17 mouse cellular contexts compared by ENCODE assay signal in genomic region chr15:77035643-77036042, GRCm38 (mm10). TPM values are rescaled to one million over a fixed set of nuclear protein-coding genes. Genes with fewer than 3 reads are reported as not detected.
DNase-seq lines count a peak whose midpoint lies in the region; ATAC-seq and TF ChIP-seq lines count a peak whose summit lies in the region.
"Had no signal": no experiment of that assay in that cellular context is flagged by ENCODE, and none has a peak within 500 bp of the region (broad histone marks: within the 10 kb centered on the region; RNA-seq: fewer than 3 reads in every experiment).

No protein-coding gene starts in this region.

- no peak for TF ChIP-seq POLR2A in embryonic fibroblast, embryonic 13.5 days (IDR thresholded peaks at IDR 0.05; ENCODE audit: low read depth, low read length)

- H3K4me1 ChIP-seq in heart, embryonic 12.5 days (replicated peaks), result peaks cover 69% of the 10 kb centered on the region
- H3K4me1 ChIP-seq in lung, embryonic 14.5 days (ENCODE audit: insufficient read depth), result peaks cover 16% of the 10 kb centered on the region
- peaks cover 12% of the 10 kb centered on the region for H3K4me1 ChIP-seq in embryonic fibroblast, embryonic 13.5 days (ENCODE audit: control insufficient read depth, insufficient read depth, low read length)
- H3K4me1 ChIP-seq in stomach, embryonic 15.5 days, result peaks cover 25% of the 10 kb centered on the region
- H3K4me1 ChIP-seq in forebrain, embryonic 15.5 days, result 0 out of 2 replicates have a peak, but pooled peaks cover 11% of the 10 kb centered on the region

- no peak for ATAC-seq in heart, embryonic 12.5 days (ENCODE audit: insufficient number of reproducible peaks, low FRiP score)
- ATAC-seq in lung, embryonic 14.5 days (ENCODE audit: insufficient read depth), result no peak
- ATAC-seq in stomach, embryonic 15.5 days (ENCODE audit: insufficient read depth, low FRiP score, low read depth), result no peak
- no peak for ATAC-seq in forebrain, embryonic 15.5 days (replicated peaks)
- ATAC-seq: forebrain, postnatal 0 days; Patski had no signal

- no peaks in the 10 kb centered on the region for H3K36me3 ChIP-seq in heart, embryonic 12.5 days
- H3K36me3 ChIP-seq in lung, embryonic 14.5 days (ENCODE audit: insufficient read depth), result no peaks in the 10 kb centered on the region
- no peaks in the 10 kb centered on the region for H3K36me3 ChIP-seq in stomach, embryonic 15.5 days
- H3K36me3 ChIP-seq in forebrain, embryonic 15.5 days, result no peaks in the 10 kb centered on the region

- peak overlapping the region; percentile 100 for H3K27ac ChIP-seq in heart, embryonic 12.5 days (ENCODE audit: poor library complexity, severe bottlenecking)
- peak overlapping the region; percentile 99 for H3K27ac ChIP-seq in lung, embryonic 14.5 days (ENCODE audit: low read depth)
- H3K27ac ChIP-seq in embryonic fibroblast, embryonic 13.5 days (ENCODE audit: insufficient read depth, low read length), result peak overlapping the region; percentile 100
- H3K27ac ChIP-seq in stomach, embryonic 15.5 days, result peak overlapping the region; percentile 96
- H3K27ac ChIP-seq in forebrain, embryonic 15.5 days (replicated peaks), result no peak overlapping the region
- H3K27ac ChIP-seq in layer of hippocampus, adult 2 months, result no peak overlapping the region

- no peak overlapping the region for H3K4me3 ChIP-seq in heart, embryonic 12.5 days
- no peak overlapping the region for H3K4me3 ChIP-seq in lung, embryonic 14.5 days (ENCODE audit: low read depth, low read length)
- no peak overlapping the region for H3K4me3 ChIP-seq in embryonic fibroblast, embryonic 13.5 days (ENCODE audit: insufficient read depth, low read length)
- no peak overlapping the region for H3K4me3 ChIP-seq in stomach, embryonic 15.5 days (replicated peaks)
- no peak overlapping the region for H3K4me3 ChIP-seq in forebrain, embryonic 15.5 days
- no peak overlapping the region for H3K4me3 ChIP-seq in layer of hippocampus, adult 2 months

- 77% methylated on average over 3 of the region's 3 CpGs for WGBS in heart, embryonic 12.5 days
- WGBS in lung, embryonic 14.5 days, result 73% methylated on average over 3 of the region's 3 CpGs
- WGBS in stomach, embryonic 15.5 days, result 71% methylated on average over 3 of the region's 3 CpGs
- WGBS in forebrain, embryonic 15.5 days, result 84% methylated on average over 3 of the region's 3 CpGs

- no peaks in the 10 kb centered on the region for H3K27me3 ChIP-seq in heart, embryonic 12.5 days (replicated peaks)
- H3K27me3 ChIP-seq in lung, embryonic 14.5 days (ENCODE audit: insufficient read depth, low read length), result no peaks in the 10 kb centered on the region
- H3K27me3 ChIP-seq in stomach, embryonic 15.5 days (replicated peaks), result no peaks in the 10 kb centered on the region
- no peaks in the 10 kb centered on the region for H3K27me3 ChIP-seq in forebrain, embryonic 15.5 days
- H3K27me3 ChIP-seq: Patski had no signal

- TF ChIP-seq CTCF in lung, embryonic 14.5 days (IDR thresholded peaks at IDR 0.05; ENCODE audit: low read depth), result no peak
- TF ChIP-seq CTCF in embryonic fibroblast, embryonic 13.5 days (IDR thresholded peaks at IDR 0.05; ENCODE audit: borderline replicate concordance, insufficient read depth, low read length), result no peak
- TF ChIP-seq CTCF in layer of hippocampus, adult 2 months (conservative IDR thresholded peaks at IDR 0.05), result no peak

- H3K9me3 ChIP-seq in heart, embryonic 12.5 days (replicated peaks), result no peaks in the 10 kb centered on the region; the same call in 1 of the 2 replicates
- H3K9me3 ChIP-seq in lung, embryonic 14.5 days (ENCODE audit: low read depth, low read length), result no peaks in the 10 kb centered on the region
- H3K9me3 ChIP-seq in stomach, embryonic 15.5 days, result no peaks in the 10 kb centered on the region
- H3K9me3 ChIP-seq in forebrain, embryonic 15.5 days, result no peaks in the 10 kb centered on the region

- no peak overlapping the region for H3K4me2 ChIP-seq in heart, embryonic 12.5 days
- no peak overlapping the region for H3K4me2 ChIP-seq in lung, embryonic 14.5 days
- H3K4me2 ChIP-seq in stomach, embryonic 15.5 days, result no peak overlapping the region
- no peak overlapping the region for H3K4me2 ChIP-seq in forebrain, embryonic 15.5 days (replicated peaks)

- no peak for DNase-seq in heart, adult 9 months (ENCODE audit: low spot score in 2 of 2)
- DNase-seq in lung, embryonic 14.5 days, result no peak
- DNase-seq in lung, postnatal 10 days, result no peak
- DNase-seq in layer of hippocampus, adult 2 months (ENCODE audit: low spot score in 2 of 2), result no peak
- DNase-seq: adrenal gland, postnatal 10 days; cerebellum, adult 11 months; embryo, embryonic 11 days; forebrain, postnatal 0 days; kidney, postnatal 14 days; lung, postnatal 14 days; thymus, adult 2 months had no signal

- peak overlapping the region; percentile 75 for H3K9ac ChIP-seq in heart, embryonic 12.5 days
- H3K9ac ChIP-seq in lung, embryonic 14.5 days, result no peak overlapping the region
- H3K9ac ChIP-seq in stomach, embryonic 15.5 days, result no peak overlapping the region
- no peak overlapping the region for H3K9ac ChIP-seq in forebrain, embryonic 15.5 days (replicated peaks)
- H3K9ac ChIP-seq: forebrain, postnatal 0 days had no signal

RNA-seq across cellular contexts. Expression of gene Apol6, which starts 8.9 kb away (rescaled TPM):
- polyA plus RNA-seq in heart, embryonic 12.5 days (2016; fragmentation: Nextera tagmentation; extraction: Ambion mirVana), result 0.36 TPM in 1 of 2 replicates, not detected in the other
- 0.09 and 0.12 TPM in 2 replicates for polyA plus RNA-seq in lung, embryonic 14.5 days (2014; fragmentation: Nextera tagmentation; extraction: Ambion mirVana)
- 6.3 and 8.9 TPM in 2 replicates for polyA plus RNA-seq in embryonic fibroblast, embryonic 13.5 days (2011; ENCODE audit: insufficient read length, low read depth, missing spikeins)
- not detected in 2 replicates for polyA plus RNA-seq in stomach, embryonic 15.5 days (2015; fragmentation: Nextera tagmentation; extraction: Ambion mirVana)
- not detected in 2 replicates for polyA plus RNA-seq in forebrain, embryonic 15.5 days (2015; fragmentation: Nextera tagmentation; extraction: Ambion mirVana)
- total RNA-seq in layer of hippocampus, adult 2 months (2021), result not detected
- total RNA-seq: monocyte, adult 5-6 weeks had no signal
- polyA plus RNA-seq: forebrain, postnatal 0 days had no signal

RNA-seq across cellular contexts. Expression of gene Mb, which starts 14.8 kb away (rescaled TPM):
- polyA plus RNA-seq in heart, embryonic 12.5 days (2016; fragmentation: Nextera tagmentation; extraction: Ambion mirVana), result 209 and 214 TPM in 2 replicates
- polyA plus RNA-seq in lung, embryonic 14.5 days (2014; fragmentation: Nextera tagmentation; extraction: Ambion mirVana), result 0.51 and 1.3 TPM in 2 replicates
- polyA plus RNA-seq in embryonic fibroblast, embryonic 13.5 days (2011; ENCODE audit: insufficient read length, low read depth, missing spikeins), result not detected in 2 replicates
- 1.1 and 1.3 TPM in 2 replicates for polyA plus RNA-seq in stomach, embryonic 15.5 days (2015; fragmentation: Nextera tagmentation; extraction: Ambion mirVana)
- 0.31 TPM in 1 of 2 replicates, not detected in the other for polyA plus RNA-seq in forebrain, embryonic 15.5 days (2015; fragmentation: Nextera tagmentation; extraction: Ambion mirVana)
- under 1 TPM in 1 of 2 experiments, not detected in 1; 0.49 TPM for total RNA-seq in layer of hippocampus, adult 2 months (2021)
- total RNA-seq: monocyte, adult 5-6 weeks had no signal
- polyA plus RNA-seq: Patski had no signal

Comparison
In these comparisons a context has a peak if more than half of its experiments do, and no peak if none do; other contexts are left out.
1. H3K27ac ChIP-seq: peak in heart, embryonic 12.5 days (single experiment), lung, embryonic 14.5 days (single experiment), embryonic fibroblast, embryonic 13.5 days (single experiment) and stomach, embryonic 15.5 days (single experiment); none in forebrain, embryonic 15.5 days (single experiment) and layer of hippocampus, adult 2 months (single experiment).
2. RNA of gene Mb, which starts 14.8 kb away (polyA plus RNA-seq): 209 to 214 TPM in heart, embryonic 12.5 days; 0.51 to 1.3 TPM in lung, embryonic 14.5 days, 1.1 to 1.3 TPM in stomach, embryonic 15.5 days, not detected in embryonic fibroblast, embryonic 13.5 days and 0.31 TPM in forebrain, embryonic 15.5 days; every median in the first group is over 10 times any median in the second.